Mouse (Mus musculus) embryonic facial prominence, embryonic 14.5 days (tissue): ENCODE data around the gene Treml2. TPM values are rescaled to one million over a fixed set of nuclear protein-coding genes. Genes with fewer than 3 reads are reported as not detected.
"Not testable (repeated sequence)": the region's sequence is repeated elsewhere in the genome, so short reads cannot be mapped to it uniquely, and the experiment has no call there.

Experiments
- ATAC-seq: fragments of 200-750 bp; cut with Nextera tagmentation; 2 replicates; pipeline ENCODE4 v1.8.0; 2017; ENCODE audit warnings: low read depth, moderate number of reproducible peaks, moderate TSS enrichment
- DNase-seq: peaks from one replicate; pipeline ENCODE4 v3.0.0-alpha.2; 2015; ENCODE audit warnings: low spot score
- H3K27ac ChIP-seq: fragments of 300-500 bp; sonication (generic); replicated peaks from 2 replicates; pipeline ENCODE4 v1.5.1; 2014; ENCODE audit warnings: low read depth, mild to moderate bottlenecking, low read length, moderate library complexity
- H3K27me3 ChIP-seq: fragments of 300-500 bp; sonication (generic); replicated peaks from 2 replicates; pipeline ENCODE4 v1.6.1; 2014; ENCODE audit warnings: low read length; ENCODE audit not compliant: control insufficient read depth, insufficient read depth
- H3K36me3 ChIP-seq: fragments of 300-500 bp; sonication (generic); 2 replicates; pipeline ENCODE4 v1.6.1; 2014; ENCODE audit warnings: low read length, mixed read lengths; ENCODE audit not compliant: control insufficient read depth, insufficient read depth
- H3K4me1 ChIP-seq: fragments of 300-500 bp; sonication (generic); 2 replicates; pipeline ENCODE4 v1.6.1; 2014; ENCODE audit warnings: antibody characterized with exemption, low read length; ENCODE audit not compliant: control insufficient read depth, insufficient read depth
- H3K4me2 ChIP-seq: fragments of 300-500 bp; sonication (generic); 2 replicates; pipeline ENCODE4 v1.6.1; 2014; ENCODE audit warnings: low read depth, mild to moderate bottlenecking, low read length, moderate library complexity, mixed read lengths
- H3K4me3 ChIP-seq: fragments of 300-500 bp; sonication (generic); 2 replicates; pipeline ENCODE4 v1.5.1; 2014; ENCODE audit warnings: low read depth, mild to moderate bottlenecking, low read length
- H3K9ac ChIP-seq: fragments of 300-500 bp; sonication (generic); 2 replicates; pipeline ENCODE4 v1.6.1; 2014; ENCODE audit warnings: low read depth, mild to moderate bottlenecking, low read length, moderate library complexity, mixed read lengths
- H3K9me3 ChIP-seq: fragments of 300-500 bp; sonication (generic); 2 replicates; pipeline ENCODE4 v1.6.1; 2016; ENCODE audit warnings: low read length; ENCODE audit not compliant: control insufficient read depth
- WGBS: fragments of 180-500 bp; shearing (Covaris S2); extraction: QIAGEN DNeasy Blood & Tissue Kit; methylation state at CpG from one replicate; pipeline ENCODE4 v1.1.7; 2014; 5-methylcytosine and 5-hydroxymethylcytosine counted together
- polyA plus RNA-seq: library from polyadenylated mRNA; unstranded; fragments of >200 nt; fragmentation: Nextera tagmentation; extraction: Ambion mirVana; gene quantifications from 2 replicates; pipeline ENCODE4 v1.2.1, GENCODE M21; 2014

Treml2 gene
- polyA plus RNA-seq, 1 experiment from 2014 or later: 0.14 TPM

- no peak for DNase-seq
- WGBS: 56% methylated on average over 7 of the region's 7 CpGs
- H3K27me3 ChIP-seq: no peaks in the 10 kb centered on the region
- no peak for ATAC-seq
- H3K36me3 ChIP-seq: no peaks in the 10 kb centered on the region
- H3K9me3 ChIP-seq: no peaks in the 10 kb centered on the region
- H3K4me3 ChIP-seq: no peak overlapping the region
- H3K9ac ChIP-seq: no peak overlapping the region
- no peak overlapping the region for H3K4me2 ChIP-seq
- H3K4me1 ChIP-seq: no peaks in the 10 kb centered on the region
- H3K27ac ChIP-seq: no peak overlapping the region
Observed at GRCm38 (mm10) chr17:48300199-48300598, 901 bp downstream of the Treml2 start.

- H3K9ac ChIP-seq: no peak overlapping the region
- no peaks in the 10 kb centered on the region for H3K27me3 ChIP-seq
- ATAC-seq (no peak), DNase-seq (peak; percentile 6)
- H3K4me1 ChIP-seq: no peaks in the 10 kb centered on the region
- H3K4me3 ChIP-seq: no peak overlapping the region
- H3K27ac ChIP-seq: no peak overlapping the region
- no peaks in the 10 kb centered on the region for H3K9me3 ChIP-seq
- no peaks in the 10 kb centered on the region for H3K36me3 ChIP-seq
- 77% methylated on average over 9 of the region's 9 CpGs for WGBS
- H3K4me2 ChIP-seq: no peak overlapping the region
Observed at GRCm38 (mm10) chr17:48300861-48301260, 1.6 kb downstream of the Treml2 start.

- no peak overlapping the region for H3K4me2 ChIP-seq
- no peaks in the 10 kb centered on the region for H3K4me1 ChIP-seq
- no peak overlapping the region for H3K9ac ChIP-seq
- no peaks in the 10 kb centered on the region for H3K27me3 ChIP-seq
- no peak overlapping the region for H3K27ac ChIP-seq
- H3K9me3 ChIP-seq: no peaks in the 10 kb centered on the region
- no peaks in the 10 kb centered on the region for H3K36me3 ChIP-seq
- no peak for DNase-seq
- no peak overlapping the region for H3K4me3 ChIP-seq
- no peak for ATAC-seq
- 84% methylated on average over 5 of the region's 5 CpGs for WGBS
Observed at GRCm38 (mm10) chr17:48301792-48302191, 2.5 kb downstream of the Treml2 start.

GRCm38 (mm10) chr17:48312124-48312523 is 12.8 kb downstream of the Treml2 start:
- H3K4me1 ChIP-seq: no peaks in the 10 kb centered on the region
- no peak for ATAC-seq
- DNase-seq: no peak
- no peaks in the 10 kb centered on the region for H3K9me3 ChIP-seq
- no peak overlapping the region for H3K4me2 ChIP-seq
- H3K27me3 ChIP-seq: no peaks in the 10 kb centered on the region
- H3K4me3 ChIP-seq: no peak overlapping the region
- no peaks in the 10 kb centered on the region for H3K36me3 ChIP-seq
- no peak overlapping the region for H3K27ac ChIP-seq
- WGBS: 66% methylated on average over 2 of the region's 2 CpGs
- no peak overlapping the region for H3K9ac ChIP-seq

- not testable (repeated sequence) for H3K27me3 ChIP-seq, H3K36me3 ChIP-seq, H3K4me1 ChIP-seq, ATAC-seq, H3K27ac ChIP-seq, H3K4me2 ChIP-seq, H3K4me3 ChIP-seq, DNase-seq, H3K9ac ChIP-seq, H3K9me3 ChIP-seq
- WGBS: 78% methylated on average over 3 of the region's 3 CpGs
Observed at GRCm38 (mm10) chr17:48315905-48316579, 16.7 kb downstream of the Treml2 start, which contains the start of gene B430306N03Rik. Gene B430306N03Rik, plus strand, starts transcription at chr17:48316141.

- no peaks in the 10 kb centered on the region for H3K9me3 ChIP-seq
- no peaks in the 10 kb centered on the region for H3K27me3 ChIP-seq
- 84% methylated on average over 1 of the region's 1 CpGs for WGBS
- H3K27ac ChIP-seq: no peak overlapping the region
- no peaks in the 10 kb centered on the region for H3K4me1 ChIP-seq
- no peak overlapping the region for H3K4me3 ChIP-seq
- DNase-seq (no peak), ATAC-seq (no peak)
- no peak overlapping the region for H3K4me2 ChIP-seq
- no peak overlapping the region for H3K9ac ChIP-seq
- H3K36me3 ChIP-seq: no peaks in the 10 kb centered on the region
Observed at GRCm38 (mm10) chr17:48318686-48319085, 19.4 kb downstream of the Treml2 start.

- Histone ChIP-seq H3K9ac (no peak overlapping the region), H3K27me3 (no peaks in the 10 kb centered on the region), H3K4me2 (no peak overlapping the region), H3K9me3 (no peaks in the 10 kb centered on the region), H3K27ac (no peak overlapping the region), H3K4me1 (peaks cover 2% of the 10 kb centered on the region; the same call in 1 of the 2 replicates), H3K36me3 (no peaks in the 10 kb centered on the region), H3K4me3 (no peak overlapping the region)
- DNase-seq (no peak), ATAC-seq (no peak)
- WGBS: 79% methylated on average over 2 of the region's 2 CpGs
Observed at GRCm38 (mm10) chr17:48321279-48321678, 22.0 kb downstream of the Treml2 start.

- Histone ChIP-seq H3K4me2 (no peak overlapping the region), H3K36me3 (no peaks in the 10 kb centered on the region), H3K9me3 (no peaks in the 10 kb centered on the region), H3K4me1 (peaks cover 3% of the 10 kb centered on the region; the same call in 1 of the 2 replicates), H3K27ac (no peak overlapping the region), H3K9ac (no peak overlapping the region), H3K27me3 (no peaks in the 10 kb centered on the region), H3K4me3 (no peak overlapping the region)
- DNase-seq (no peak), ATAC-seq (no peak)
- WGBS: 80% methylated on average over 3 of the region's 3 CpGs
Observed at GRCm38 (mm10) chr17:48323236-48323635, 23.9 kb downstream of the Treml2 start.

- Histone ChIP-seq H3K9ac (no peak overlapping the region), H3K4me1 (peaks cover 3% of the 10 kb centered on the region; the same call in 1 of the 2 replicates), H3K4me3 (no peak overlapping the region), H3K36me3 (no peaks in the 10 kb centered on the region), H3K9me3 (no peaks in the 10 kb centered on the region), H3K4me2 (no peak overlapping the region), H3K27ac (no peak overlapping the region), H3K27me3 (no peaks in the 10 kb centered on the region)
- WGBS: 85% methylated on average over 5 of the region's 5 CpGs
- ATAC-seq (no peak), DNase-seq (no peak)
Observed at GRCm38 (mm10) chr17:48324258-48324657, 25.0 kb downstream of the Treml2 start.
